Mouse (Mus musculus): ENCODE data around the gene Slc38a9.

The Slc38a9 gene

DNA sequence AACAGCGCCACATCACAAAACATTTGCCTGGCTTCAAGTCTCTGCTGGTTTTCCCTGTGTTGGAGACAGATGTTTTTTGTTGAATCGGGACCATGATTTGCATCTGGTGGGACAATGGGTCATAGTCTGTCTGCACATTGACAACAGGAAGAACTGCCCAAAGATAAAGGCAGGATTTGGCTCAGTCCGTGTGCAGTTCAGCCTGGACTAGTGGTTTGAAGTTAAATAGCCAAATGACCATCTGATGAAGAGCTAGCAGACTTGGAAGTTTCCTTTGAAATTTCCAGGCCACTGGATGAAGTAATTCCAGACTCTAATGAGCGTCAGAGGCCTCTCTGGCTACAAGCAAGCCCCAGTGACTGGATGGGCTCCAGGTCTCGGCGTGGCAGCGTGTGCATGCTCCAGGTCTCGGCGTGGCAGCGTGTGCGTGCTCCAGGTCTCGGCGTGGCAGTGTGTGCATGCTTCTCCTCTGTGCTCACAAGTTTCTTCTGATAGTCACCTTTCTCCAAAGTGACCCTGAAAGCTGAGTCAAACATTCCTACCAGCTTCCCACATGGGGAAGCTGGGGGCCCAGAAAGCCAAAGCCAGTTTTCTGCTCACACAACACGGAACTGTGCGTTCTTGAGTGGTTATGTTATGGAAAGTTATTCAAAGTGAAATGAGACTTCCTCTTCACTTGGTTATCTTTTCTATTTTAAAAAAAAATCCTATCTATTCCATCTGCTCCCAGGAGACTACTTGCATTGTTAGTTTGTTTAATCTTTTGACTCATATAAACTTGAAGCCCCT, 83.7 kb downstream of the Slc38a9 start:
- no peak for DNase-seq (ENCODE audit: extremely low spot score, low spot score)

DNA sequence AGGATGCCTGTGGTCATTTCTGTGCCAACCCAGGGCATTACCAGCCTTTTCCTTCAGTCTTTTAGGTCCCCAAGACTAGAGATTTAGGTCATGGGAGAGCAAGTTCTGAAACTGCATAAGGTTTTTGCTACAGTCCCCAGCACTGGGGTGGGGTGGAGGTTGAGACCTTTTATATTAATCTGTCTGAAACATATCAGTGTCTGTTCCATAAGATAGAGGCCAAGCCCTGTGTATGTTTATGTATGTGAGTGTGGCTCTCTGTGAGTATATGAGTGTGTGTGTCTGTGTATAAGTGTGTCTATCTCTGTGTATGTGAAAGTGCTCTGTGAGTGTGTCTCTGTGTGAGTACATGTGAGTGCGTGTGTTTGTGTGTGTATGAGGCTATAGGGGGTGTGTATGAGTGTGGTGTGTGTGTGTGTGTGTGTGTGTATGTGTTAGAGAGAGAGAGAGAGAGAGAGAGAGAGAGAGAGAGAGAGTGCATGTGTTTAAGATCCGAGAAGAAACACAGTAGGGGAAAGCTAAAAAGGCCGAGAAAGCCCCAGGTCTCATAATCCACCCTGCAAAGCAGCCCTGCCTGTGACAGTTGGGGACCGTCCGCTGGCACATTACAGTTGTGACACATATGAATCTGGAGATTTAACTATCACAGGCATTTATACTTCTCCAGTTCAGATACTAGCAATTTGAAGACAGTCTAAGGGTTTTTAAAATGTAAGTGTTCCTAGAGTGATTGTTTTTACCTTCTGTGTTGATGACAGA, 85.6 kb downstream of the Slc38a9 start:
- no peak for DNase-seq (ENCODE audit: extremely low spot score, low spot score)

GRCm38 (mm10) chr13:112746695-112747055, 86.1 kb downstream of the Slc38a9 start:
- no peak for DNase-seq (ENCODE audit: extremely low spot score, low spot score)

GRCm38 (mm10) chr13:112747808-112748430, 87.4 kb downstream of the Slc38a9 start:
- no peak for DNase-seq (ENCODE audit: extremely low spot score, low spot score)

GRCm38 (mm10) chr13:112748808-112749510, 88.4 kb downstream of the Slc38a9 start:
- no peak for DNase-seq (ENCODE audit: extremely low spot score, low spot score)

DNA sequence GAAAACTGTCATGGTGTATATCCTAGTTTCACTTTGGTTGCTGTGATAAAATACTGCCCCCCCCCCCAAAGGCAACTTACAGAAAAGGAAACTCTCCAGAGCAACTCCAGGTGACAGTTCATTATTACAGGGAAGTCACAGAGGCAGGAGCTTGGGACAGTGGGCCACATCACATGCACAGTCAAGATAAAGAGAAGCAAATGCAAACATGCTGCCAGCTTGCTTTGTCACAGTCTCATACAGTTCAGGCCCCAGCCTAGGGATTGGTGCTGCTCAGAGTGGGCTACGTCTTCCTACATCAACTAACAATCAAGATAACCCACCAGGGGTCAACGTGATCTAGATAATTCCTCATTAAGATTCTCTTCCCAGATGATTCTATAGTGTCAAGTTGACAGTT, 89.3 kb downstream of the Slc38a9 start:
- DNase-seq (ENCODE audit: extremely low spot score, low spot score): no peak

DNA sequence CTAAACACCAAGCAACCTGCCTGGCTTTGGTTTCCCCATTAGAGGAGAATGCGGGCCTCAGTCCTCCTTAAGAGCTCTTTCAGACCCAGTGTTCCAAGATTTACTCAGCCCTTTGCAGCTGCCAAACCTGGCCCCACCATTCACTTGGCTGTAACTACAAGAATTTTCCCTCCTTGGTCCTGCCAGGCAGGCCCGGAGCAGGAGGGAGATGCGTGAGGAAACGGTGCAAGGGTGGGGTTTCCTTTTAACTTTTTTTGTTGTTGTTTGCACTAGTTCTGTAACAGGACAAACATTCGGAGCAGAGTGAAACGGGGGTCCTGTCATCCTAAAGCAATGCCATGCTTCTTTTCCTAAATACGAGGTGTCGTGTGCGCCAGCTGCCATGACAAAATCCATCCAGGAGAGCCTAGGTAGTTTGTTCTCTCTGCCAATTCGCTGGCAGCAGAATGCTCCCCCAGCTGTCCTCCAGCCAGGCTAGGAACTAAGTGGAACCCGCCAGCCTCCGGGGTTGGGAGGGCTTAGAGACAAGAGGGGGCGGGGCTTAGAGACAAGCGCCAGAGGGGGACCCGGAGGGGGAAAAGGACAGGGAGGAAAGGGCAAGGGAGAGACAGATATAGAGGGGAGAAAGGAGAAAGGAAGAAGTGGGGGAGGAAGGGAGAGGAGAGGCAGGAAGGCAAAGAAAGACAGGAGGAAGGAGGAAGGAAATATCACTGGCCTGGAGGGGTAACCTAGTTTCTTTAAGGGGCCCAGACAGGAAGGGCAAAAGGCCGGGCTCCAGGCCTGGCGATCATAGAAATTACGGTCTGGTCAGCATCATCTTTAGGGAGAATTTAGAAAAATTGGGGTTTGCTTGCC, 91.1 kb downstream of the Slc38a9 start:
- DNase-seq (ENCODE audit: extremely low spot score, low spot score): peak; percentile 52

DNA sequence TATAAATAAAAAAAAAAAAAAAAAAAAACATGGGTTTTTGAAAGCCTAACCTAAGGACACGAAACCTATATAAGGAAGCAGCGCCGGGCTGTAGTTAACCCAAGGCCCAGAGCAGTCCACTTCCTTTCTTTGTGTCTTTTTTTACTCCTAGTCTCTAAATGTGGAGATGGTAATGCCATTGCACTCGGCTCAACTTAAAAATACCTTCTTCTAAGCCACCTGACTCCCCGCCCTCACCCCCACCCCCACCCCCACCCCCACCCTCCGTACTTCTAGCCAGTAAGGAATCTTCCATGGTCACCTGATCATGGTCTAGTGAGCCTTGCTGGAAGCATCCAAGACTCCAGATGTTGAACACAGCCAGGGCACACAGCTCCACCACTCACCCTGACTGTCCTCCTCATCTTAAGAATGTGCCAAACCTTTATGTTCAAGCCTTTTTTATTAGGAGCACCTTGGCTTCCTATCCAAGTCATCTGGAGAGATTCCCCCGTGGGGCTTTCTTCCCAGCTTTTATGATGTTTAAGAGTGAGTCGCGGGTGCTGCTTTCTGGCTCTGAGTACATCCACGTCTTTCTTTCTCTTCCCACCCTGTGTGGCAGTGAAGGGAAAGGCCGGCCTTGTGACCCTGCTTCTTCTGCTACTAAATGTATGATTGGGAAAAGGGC, 91.9 kb downstream of the Slc38a9 start:
- no peak for DNase-seq (ENCODE audit: extremely low spot score, low spot score)

GRCm38 (mm10) chr13:112753522-112753921, 93.0 kb downstream of the Slc38a9 start:
- no peak for DNase-seq (ENCODE audit: extremely low spot score, low spot score)

GRCm38 (mm10) chr13:112754871-112755270, 94.3 kb downstream of the Slc38a9 start:
- peak; percentile 26 for DNase-seq (ENCODE audit: extremely low spot score, low spot score)

GRCm38 (mm10) chr13:112755507-112756010, 95.0 kb downstream of the Slc38a9 start:
- DNase-seq (ENCODE audit: extremely low spot score, low spot score): peak; percentile 27

DNA sequence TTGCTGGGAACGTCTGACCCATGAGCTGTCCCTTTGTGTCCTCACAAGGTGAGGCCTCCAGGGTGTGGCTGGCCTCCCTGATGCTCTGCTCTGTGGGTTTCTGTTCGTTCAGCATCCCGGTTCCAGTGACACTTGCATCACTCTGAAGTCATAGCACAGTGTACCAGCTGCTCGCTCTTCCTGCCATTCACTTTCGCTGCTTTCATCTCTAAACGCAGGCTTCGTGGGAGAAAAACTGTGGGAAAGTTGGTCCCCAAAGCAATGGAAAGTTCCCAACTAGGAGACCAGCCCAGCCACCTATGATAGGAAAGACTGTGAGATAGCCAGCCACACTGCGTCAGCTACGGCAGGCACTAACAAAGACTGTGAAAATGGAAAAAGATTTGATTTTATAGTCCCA, 96.8 kb downstream of the Slc38a9 start:
- DNase-seq (ENCODE audit: extremely low spot score, low spot score): no peak

- no peak for DNase-seq (ENCODE audit: extremely low spot score, low spot score)
Measured at GRCm38 (mm10) chr13:112758546-112759090, 98.1 kb downstream of the Slc38a9 start.

DNA sequence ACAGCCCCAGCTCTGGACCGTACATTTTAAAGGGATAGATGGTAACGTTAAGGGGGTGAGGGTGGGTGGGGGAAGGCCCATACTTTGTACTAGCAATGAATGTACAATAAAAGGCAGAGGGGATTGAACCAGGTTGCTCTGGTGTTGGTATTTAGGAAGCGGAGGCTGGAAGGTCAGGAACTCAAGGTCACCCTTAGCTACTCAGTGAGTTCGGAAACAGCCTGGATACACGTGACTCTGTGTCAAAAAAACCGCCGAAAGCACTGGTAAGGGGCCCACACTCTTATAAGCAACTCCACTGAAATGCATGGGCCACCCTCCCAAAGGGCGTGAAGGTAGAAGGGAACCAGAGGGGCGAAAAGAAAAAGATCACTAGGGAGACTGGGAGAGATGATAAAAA, 98.8 kb downstream of the Slc38a9 start:
- DNase-seq (ENCODE audit: extremely low spot score, low spot score): no peak

DNA sequence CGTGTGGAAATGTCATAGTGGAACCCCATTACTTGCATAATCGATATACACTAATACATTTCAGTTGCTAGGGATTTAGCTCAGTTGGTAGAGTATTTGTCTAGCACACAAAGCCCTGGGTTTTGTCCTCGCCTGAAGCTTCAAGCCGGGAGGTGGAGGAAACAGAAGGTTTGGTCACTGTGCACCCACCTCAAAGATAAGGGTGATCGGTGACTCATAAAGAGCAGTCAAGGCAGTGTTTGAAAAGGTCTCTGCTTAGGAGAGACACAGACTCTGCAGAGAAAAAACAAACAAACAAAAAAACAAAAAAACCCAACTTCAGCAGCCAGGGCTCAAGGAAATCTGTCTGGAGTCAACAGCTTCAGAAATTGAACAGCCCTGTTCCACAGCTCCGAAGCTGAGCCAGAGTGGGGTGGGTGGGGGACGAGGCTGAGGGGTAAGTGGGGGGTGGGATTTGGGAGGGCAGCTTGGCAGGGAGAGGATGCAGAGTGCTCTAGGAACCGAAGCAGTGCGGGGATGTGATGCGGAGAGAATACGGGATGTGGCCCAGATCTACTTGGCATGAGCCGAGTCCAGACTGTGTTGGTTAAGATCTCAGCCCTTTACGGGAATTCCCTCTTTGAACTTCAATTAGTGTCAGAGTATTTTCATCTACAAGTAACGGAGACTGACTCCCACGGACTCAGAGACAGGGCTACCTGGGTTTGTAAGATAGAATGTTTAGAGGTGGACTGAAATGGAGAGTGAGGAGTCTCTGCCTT, 99.4 kb downstream of the Slc38a9 start:
- DNase-seq (ENCODE audit: extremely low spot score, low spot score): no peak

- DNase-seq (ENCODE audit: extremely low spot score, low spot score): no peak
Measured at GRCm38 (mm10) chr13:112760538-112760881, 100.0 kb downstream of the Slc38a9 start.

GRCm38 (mm10) chr13:112761787-112762186, 101.2 kb downstream of the Slc38a9 start:
- DNase-seq (ENCODE audit: extremely low spot score, low spot score): no peak

DNA sequence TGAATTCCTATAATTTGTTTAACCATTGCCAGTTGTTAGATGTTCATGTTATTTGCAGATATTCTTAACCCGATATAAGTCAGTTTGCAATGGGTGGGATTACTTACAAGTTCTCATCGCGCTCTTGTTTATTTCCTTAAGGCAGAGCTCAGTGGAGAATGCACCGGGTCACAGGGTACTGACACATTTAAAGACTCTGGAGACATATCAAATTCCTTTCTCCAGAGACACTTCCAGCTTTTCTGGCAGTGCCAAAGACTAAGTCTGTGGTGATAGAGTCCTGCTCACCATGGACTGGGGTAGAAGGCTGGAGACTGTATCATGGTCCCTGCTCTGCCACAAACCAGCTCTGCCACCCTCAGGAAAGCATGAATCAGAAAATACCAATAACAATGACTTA, 102.0 kb downstream of the Slc38a9 start:
- DNase-seq (ENCODE audit: extremely low spot score, low spot score): no peak

DNA sequence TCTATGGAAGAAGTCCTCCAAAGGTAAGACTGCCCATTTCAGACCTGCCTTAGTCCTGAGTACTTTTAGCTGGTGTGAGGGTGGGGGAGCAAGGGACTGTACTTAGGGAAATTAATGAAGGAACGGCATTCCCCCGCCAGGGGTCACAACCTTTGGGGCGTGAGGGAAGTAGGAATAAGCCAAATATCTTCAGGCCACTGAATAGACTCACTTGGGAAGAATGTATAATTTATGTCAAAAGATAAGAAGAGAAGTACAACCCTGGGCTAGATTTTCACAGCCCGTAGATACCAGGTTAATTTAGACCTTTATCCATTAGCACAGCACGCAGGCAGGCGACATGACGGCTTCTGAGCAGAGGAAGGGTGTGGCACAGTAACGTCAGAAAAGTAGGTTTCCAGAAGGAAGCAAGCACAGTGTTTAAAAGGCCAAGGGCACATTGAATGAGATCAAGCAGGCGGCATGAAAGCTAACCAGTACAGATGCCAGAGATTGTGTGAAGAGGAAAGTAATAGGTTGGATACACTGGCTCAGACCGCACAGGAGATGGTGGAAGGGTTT, 103.1 kb downstream of the Slc38a9 start:
- no peak for DNase-seq (ENCODE audit: extremely low spot score, low spot score)

All from neural tube, embryonic 10.5 days (tissue).